Mouse (Mus musculus) bone marrow macrophage, adult 2 months (primary cell): ENCODE data around the gene Ptgis.

ENCODE experiments used
- CTCF ChIP-seq: IDR thresholded peaks from 2 replicates; pipeline ENCODE4 v1.5.1; 2012; ENCODE audit warnings: low read depth, mild to moderate bottlenecking, low read length, moderate library complexity
- POLR2A ChIP-seq: IDR thresholded peaks from 2 replicates; pipeline ENCODE4 v1.6.1; 2012; ENCODE audit warnings: mild to moderate bottlenecking, low read depth, low read length, borderline replicate concordance

DNA sequence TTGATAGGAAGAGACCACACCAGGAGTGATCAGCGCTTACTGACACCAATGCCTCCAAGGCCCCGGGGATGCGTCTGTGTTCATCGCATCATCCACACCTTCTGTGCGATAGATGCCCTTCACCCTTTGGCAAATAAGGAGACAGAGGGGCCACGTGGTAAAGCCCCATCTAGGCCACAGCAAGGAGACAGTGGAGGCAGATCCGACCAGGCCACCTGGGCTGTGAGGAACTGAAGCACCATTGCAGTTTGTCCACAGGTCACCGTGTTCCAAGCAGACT, 27.9 kb upstream of the Ptgis start:
- TF ChIP-seq CTCF (no peak), POLR2A (no peak)
